Mouse (Mus musculus) midbrain, postnatal 0 days (tissue): Measurements from ENCODE around the gene Dlgap4. TPM values are rescaled to one million over a fixed set of nuclear protein-coding genes. Genes with fewer than 3 reads are reported as not detected.

ENCODE experiments used
- ATAC-seq: fragments of 200-750 bp; cut with Nextera tagmentation; 2 replicates; pipeline ENCODE4 v1.8.0; 2017; ENCODE audit warnings: moderate number of reproducible peaks, mild to moderate bottlenecking, moderate TSS enrichment, moderate library complexity; ENCODE audit not compliant: low FRiP score
- DNase-seq: peaks from one replicate; pipeline ENCODE4 v3.0.0-alpha.2; 2015; ENCODE audit warnings: low spot score
- H3K27ac ChIP-seq: fragments of 300-500 bp; sonication (generic); 2 replicates; pipeline ENCODE4 v1.5.1; 2014; ENCODE audit warnings: low read depth, mild to moderate bottlenecking, low read length, mixed read lengths
- H3K27me3 ChIP-seq: fragments of 300-500 bp; sonication (generic); 2 replicates; pipeline ENCODE4 v1.6.1; 2014; ENCODE audit warnings: low read length, control low read depth, mixed read lengths; ENCODE audit not compliant: insufficient read depth
- H3K36me3 ChIP-seq: fragments of 300-500 bp; sonication (generic); 2 replicates; pipeline ENCODE4 v1.6.1; 2014; ENCODE audit warnings: low read length, control low read depth, mixed read lengths; ENCODE audit not compliant: insufficient read depth
- H3K4me1 ChIP-seq: fragments of 300-500 bp; sonication (generic); 2 replicates; pipeline ENCODE4 v1.6.1; 2014; ENCODE audit warnings: mild to moderate bottlenecking, control low read depth, antibody characterized with exemption, low read length, mixed read lengths; ENCODE audit not compliant: insufficient read depth
- H3K4me2 ChIP-seq: fragments of 300-500 bp; sonication (generic); 2 replicates; pipeline ENCODE4 v1.6.1; 2014; ENCODE audit warnings: low read depth, mild to moderate bottlenecking, low read length, mixed read lengths; ENCODE audit not compliant: poor library complexity, severe bottlenecking
- H3K4me3 ChIP-seq: fragments of 300-500 bp; sonication (generic); 2 replicates; pipeline ENCODE4 v1.5.1; 2014; ENCODE audit warnings: low read depth, mild to moderate bottlenecking, low read length, moderate library complexity
- H3K9ac ChIP-seq: fragments of 300-500 bp; sonication (generic); replicated peaks from 2 replicates; pipeline ENCODE4 v1.6.1; 2014; ENCODE audit warnings: mild to moderate bottlenecking, low read length, moderate library complexity, mixed read lengths; ENCODE audit not compliant: poor library complexity, severe bottlenecking
- H3K9me3 ChIP-seq: fragments of 300-500 bp; sonication (generic); 2 replicates; pipeline ENCODE4 v1.6.1; 2016; ENCODE audit warnings: low read length, control low read depth
- CTCF ChIP-seq: IDR thresholded peaks from 2 replicates; pipeline ENCODE4 v1.5.1; 2016; ENCODE audit warnings: antibody characterized with exemption, mild to moderate bottlenecking
- WGBS: fragments of 180-500 bp; shearing (Covaris S2); extraction: QIAGEN DNeasy Blood & Tissue Kit; methylation state at CpG from one replicate; pipeline ENCODE4 v1.1.7; 2014; 5-methylcytosine and 5-hydroxymethylcytosine counted together
- polyA plus RNA-seq: library from polyadenylated mRNA; unstranded; fragments of >200 nt; fragmentation: Nextera tagmentation; extraction: Ambion mirVana; gene quantifications from 2 replicates; pipeline ENCODE4 v1.2.1, GENCODE M21; 2015
- total RNA-seq: library from RNA; depleted of rRNA; stranded (reverse); fragments of >200 nt; gene quantifications from 2 replicates; pipeline ENCODE4 v1.2.3, GENCODE M21; 2014

Gene Dlgap4
- total and polyA plus RNA-seq, 2 experiments from 2014 or later: 240 to 246 TPM

GRCm38 (mm10) chr2:156622192-156622591 is 8.7 kb downstream of the Dlgap4 start:
- ATAC-seq (no peak), DNase-seq (no peak)
- Histone ChIP-seq H3K27me3 (no peaks in the 10 kb centered on the region), H3K4me2 (no peak overlapping the region), H3K9ac (no peak overlapping the region), H3K9me3 (no peaks in the 10 kb centered on the region), H3K36me3 (no peaks in the 10 kb centered on the region), H3K4me3 (no peak overlapping the region), H3K27ac (no peak overlapping the region), H3K4me1 (peaks cover 3% of the 10 kb centered on the region)
- no peak for TF ChIP-seq CTCF
- WGBS: 95% methylated on average over 6 of the region's 6 CpGs

GRCm38 (mm10) chr2:156623246-156623645 is 9.7 kb downstream of the Dlgap4 start:
- ATAC-seq: no peak
- no peak overlapping the region for H3K4me2 ChIP-seq
- no peak overlapping the region for H3K27ac ChIP-seq
- no peaks in the 10 kb centered on the region for H3K4me1 ChIP-seq
- no peak for DNase-seq
- no peak overlapping the region for H3K4me3 ChIP-seq
- TF ChIP-seq CTCF: no peak
- H3K36me3 ChIP-seq: no peaks in the 10 kb centered on the region
- no peaks in the 10 kb centered on the region for H3K27me3 ChIP-seq
- H3K9ac ChIP-seq: no peak overlapping the region
- H3K9me3 ChIP-seq: no peaks in the 10 kb centered on the region
- 84% methylated on average over 2 of the region's 2 CpGs for WGBS

DNA sequence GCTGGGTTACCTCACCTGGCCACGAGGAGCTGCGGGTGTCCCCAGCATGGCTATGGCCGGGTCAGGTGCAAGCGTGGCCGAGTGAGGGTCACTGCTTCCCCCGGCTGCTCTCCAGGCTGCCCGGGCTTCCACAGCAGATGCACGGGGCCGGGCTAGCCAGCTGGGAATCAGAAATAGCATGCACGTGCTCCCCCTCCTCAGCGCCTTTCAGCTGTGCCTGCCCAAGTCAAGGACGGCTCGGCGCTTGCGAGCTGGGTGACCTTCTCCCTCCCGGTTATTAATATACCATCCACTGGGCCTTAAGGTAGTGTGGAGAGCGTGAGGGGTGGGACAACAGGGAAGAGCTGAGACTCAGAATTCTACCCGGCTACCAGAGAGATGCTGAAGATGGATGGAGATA is 11.8 kb downstream of the Dlgap4 start:
- Histone ChIP-seq H3K4me1 (no peaks in the 10 kb centered on the region), H3K9ac (no peak overlapping the region), H3K4me2 (no peak overlapping the region), H3K27ac (no peak overlapping the region), H3K36me3 (no peaks in the 10 kb centered on the region), H3K9me3 (no peaks in the 10 kb centered on the region), H3K4me3 (no peak overlapping the region), H3K27me3 (no peaks in the 10 kb centered on the region)
- 86% methylated on average over 18 of the region's 18 CpGs for WGBS
- ATAC-seq (no peak), DNase-seq (no peak)
- no peak for TF ChIP-seq CTCF

DNA sequence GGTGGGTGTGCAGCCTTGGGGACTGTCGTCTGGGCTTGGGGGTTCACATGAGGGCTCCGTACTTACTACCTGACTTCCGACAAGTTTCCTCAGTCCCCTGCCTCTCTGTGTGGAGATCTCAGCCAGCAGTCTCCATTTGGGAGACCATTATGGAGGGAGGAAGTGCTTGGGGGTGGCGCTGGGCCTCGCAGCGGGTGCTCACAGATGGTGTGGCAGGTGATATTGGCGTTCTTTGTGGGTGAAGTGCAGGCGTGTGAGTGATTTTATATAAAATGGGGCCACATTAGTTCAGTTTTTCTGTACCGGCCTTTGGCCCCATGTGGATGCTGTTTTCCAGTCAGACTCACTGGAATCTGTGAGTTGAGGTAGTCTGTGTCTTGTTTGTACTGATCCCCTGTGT is 12.6 kb downstream of the Dlgap4 start:
- H3K27ac ChIP-seq: no peak overlapping the region
- TF ChIP-seq CTCF: no peak
- H3K4me1 ChIP-seq: no peaks in the 10 kb centered on the region
- ATAC-seq (no peak), DNase-seq (no peak)
- H3K9ac ChIP-seq: no peak overlapping the region
- no peaks in the 10 kb centered on the region for H3K27me3 ChIP-seq
- no peak overlapping the region for H3K4me3 ChIP-seq
- H3K4me2 ChIP-seq: no peak overlapping the region
- WGBS: 90% methylated on average over 9 of the region's 9 CpGs
- no peaks in the 10 kb centered on the region for H3K36me3 ChIP-seq
- no peaks in the 10 kb centered on the region for H3K9me3 ChIP-seq

DNA sequence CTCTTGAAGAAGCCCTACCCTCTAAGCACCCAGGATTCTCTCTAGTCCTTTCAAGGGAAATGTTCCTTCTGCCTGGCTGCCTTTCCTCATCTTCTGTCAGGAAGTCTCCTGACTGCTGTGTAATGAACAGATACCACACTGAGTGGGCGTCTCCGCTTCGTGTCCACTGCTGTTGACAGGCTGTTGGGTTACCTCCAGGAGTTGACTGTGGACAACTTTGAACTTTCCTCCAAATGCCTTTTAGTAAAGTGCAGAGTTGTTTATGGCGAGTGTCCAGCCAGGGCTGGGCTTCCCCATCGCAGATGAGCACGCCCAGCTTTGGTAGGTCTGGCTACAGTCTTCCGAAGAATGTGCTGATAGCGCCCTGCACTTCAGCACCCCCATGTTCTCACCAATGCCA is 13.0 kb downstream of the Dlgap4 start:
- no peak overlapping the region for H3K4me2 ChIP-seq
- ATAC-seq (no peak), DNase-seq (no peak)
- 93% methylated on average over 8 of the region's 8 CpGs for WGBS
- H3K9ac ChIP-seq: no peak overlapping the region
- H3K27me3 ChIP-seq: no peaks in the 10 kb centered on the region
- H3K4me1 ChIP-seq: no peaks in the 10 kb centered on the region
- H3K27ac ChIP-seq: no peak overlapping the region
- no peak for TF ChIP-seq CTCF
- H3K4me3 ChIP-seq: no peak overlapping the region
- H3K36me3 ChIP-seq: no peaks in the 10 kb centered on the region
- no peaks in the 10 kb centered on the region for H3K9me3 ChIP-seq

- Histone ChIP-seq H3K4me2 (no peak overlapping the region), H3K27me3 (no peaks in the 10 kb centered on the region), H3K4me1 (no peaks in the 10 kb centered on the region), H3K9ac (no peak overlapping the region), H3K36me3 (no peaks in the 10 kb centered on the region), H3K4me3 (no peak overlapping the region), H3K9me3 (no peaks in the 10 kb centered on the region), H3K27ac (no peak overlapping the region)
- DNase-seq (no peak), ATAC-seq (no peak)
- WGBS: 76% methylated on average over 17 of the region's 17 CpGs
- TF ChIP-seq CTCF: no peak
Measured at GRCm38 (mm10) chr2:156627917-156628316, 14.4 kb downstream of the Dlgap4 start.
